Mouse (Mus musculus): Measurements from ENCODE around the gene D1Ertd622e.
"Not testable (repeated sequence)": the region's sequence is repeated elsewhere in the genome, so short reads cannot be mapped to it uniquely, and the experiment has no call there.

D1Ertd622e gene

DNA sequence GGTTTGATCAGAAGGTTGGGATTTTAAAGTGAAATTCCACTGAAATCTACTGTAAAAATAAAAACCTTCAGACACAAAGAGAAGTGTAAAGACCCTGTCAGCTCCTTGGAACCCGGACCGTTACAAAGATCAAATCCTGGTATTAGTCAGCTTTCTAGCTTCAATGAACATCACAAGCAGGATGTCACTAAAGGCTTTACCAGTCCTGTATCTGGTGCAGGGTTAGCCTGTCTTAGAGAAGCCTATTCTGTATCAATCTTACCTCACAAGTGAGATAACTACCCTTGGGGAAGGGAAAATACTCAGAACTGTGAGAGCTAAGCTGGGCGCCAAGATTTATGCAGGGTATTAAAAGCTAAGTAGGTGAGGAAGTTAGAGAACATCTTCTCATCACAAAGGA lies 77.7 kb downstream of the D1Ertd622e start:
- intact Hi-C loops (cut with DNase I) = no loop called here

GRCm38 (mm10) chr1:97583085-97583484 lies 78.8 kb downstream of the D1Ertd622e start:
- intact Hi-C loops (cut with DNase I) = no loop called here

DNA sequence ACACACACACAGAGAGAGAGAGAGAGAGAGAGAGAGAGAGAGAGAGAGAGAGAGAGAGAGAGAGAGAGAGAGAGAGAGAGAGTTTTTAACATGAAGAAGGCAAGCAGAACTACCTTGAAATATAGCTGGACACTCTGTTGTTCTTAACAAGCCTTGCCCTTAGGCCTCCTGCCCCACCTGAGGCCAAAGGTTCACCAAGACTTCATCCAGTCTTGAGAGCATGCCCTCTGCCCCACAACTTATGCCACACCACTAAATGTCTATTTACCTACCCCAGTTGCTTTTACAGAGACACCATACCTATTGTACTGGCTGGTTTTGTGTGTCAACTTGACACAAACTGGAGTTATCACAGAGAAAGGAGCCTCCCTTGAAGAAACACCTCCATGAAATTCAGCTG lies 81.2 kb downstream of the D1Ertd622e start:
- intact Hi-C loops (cut with DNase I) = not testable (repeated sequence)

DNA sequence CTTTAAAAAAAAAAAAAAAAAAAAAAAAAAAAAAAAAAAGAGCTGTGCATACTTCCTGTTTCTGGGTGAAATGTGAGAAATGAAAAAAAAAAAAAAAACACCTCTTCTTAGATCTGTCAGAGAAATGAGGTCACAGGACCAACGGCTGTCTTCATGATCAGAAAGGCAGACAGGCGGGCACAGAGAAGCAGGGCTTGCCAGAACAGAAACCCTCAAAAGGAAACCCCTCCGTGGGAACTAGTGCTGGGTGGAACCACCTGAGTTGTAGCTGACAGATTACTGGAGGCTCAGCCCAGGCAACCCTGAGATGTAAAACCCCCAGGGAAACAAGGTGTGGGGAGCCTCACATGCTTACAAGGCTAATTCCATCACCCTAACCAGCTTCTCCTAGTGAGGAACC lies 81.6 kb downstream of the D1Ertd622e start:
- intact Hi-C loops (cut with DNase I) = no loop called here

DNA sequence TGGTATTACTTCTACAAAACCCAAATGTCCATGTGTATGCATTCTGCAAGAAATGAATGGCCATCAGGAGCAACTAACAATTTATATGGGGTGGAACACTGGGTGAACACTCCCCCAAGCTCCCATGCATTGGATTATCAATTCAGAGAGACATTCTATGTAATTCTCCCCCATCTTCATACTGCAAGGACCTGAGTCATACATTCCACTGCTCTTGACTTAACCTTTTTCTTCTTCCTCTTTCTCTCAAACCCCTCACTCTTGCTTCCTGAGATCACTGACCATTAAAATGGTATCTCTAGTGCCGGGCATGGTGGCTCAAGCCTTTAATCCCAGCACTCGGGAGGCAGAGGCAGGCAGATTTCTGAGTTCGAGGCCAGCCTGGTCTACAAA lies 83.9 kb downstream of the D1Ertd622e start:
- intact Hi-C loops (cut with DNase I) = no loop called here

DNA sequence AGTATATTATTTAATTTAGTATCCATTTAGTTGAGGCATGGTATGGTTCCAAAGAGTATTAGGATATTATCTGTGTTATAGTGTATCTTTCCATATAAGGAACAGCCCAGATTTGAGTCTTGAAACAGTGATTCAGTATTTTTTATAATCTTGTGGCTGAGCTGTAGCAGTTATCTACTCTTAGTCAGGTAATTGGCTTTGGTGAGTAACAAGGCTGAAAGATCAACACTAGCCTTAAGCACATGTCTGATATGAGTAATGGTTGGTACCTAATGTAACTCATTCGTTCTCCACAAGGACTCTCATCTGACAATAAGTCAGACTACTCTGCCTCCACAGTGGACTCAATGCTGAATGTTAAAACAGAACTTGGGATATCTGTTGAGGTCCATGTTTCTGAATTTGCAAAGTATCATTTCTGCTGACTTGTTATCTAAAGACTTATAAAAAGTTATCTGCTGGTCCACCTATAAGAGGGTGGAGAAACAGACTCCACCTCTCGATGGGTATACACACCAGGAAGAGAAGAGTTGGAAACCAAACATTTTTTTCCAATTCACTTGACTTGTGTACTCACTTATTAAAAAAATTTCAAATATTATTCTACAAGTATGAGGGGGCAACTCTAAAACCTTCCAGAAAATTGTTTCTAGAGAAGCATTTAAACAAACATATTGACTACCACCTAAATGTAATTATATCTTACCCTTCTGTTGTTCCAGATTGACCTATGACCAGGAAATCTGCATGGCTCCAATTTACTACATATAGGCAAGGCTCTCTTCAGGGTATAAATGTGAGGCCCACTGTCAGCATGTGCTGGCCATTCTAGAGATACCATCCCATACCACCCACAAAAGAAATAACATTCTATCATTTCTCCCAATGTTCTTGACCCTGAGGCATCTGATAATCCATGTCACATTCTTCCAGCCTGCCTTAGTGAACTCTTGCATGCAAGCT lies 84.5 kb downstream of the D1Ertd622e start:
- intact Hi-C loops (cut with DNase I) = no loop called here

- intact Hi-C loops (cut with DNase I) = no loop called here
These were observed 85.3 kb downstream of the D1Ertd622e start for GRCm38 (mm10) chr1:97576576-97576975.

DNA sequence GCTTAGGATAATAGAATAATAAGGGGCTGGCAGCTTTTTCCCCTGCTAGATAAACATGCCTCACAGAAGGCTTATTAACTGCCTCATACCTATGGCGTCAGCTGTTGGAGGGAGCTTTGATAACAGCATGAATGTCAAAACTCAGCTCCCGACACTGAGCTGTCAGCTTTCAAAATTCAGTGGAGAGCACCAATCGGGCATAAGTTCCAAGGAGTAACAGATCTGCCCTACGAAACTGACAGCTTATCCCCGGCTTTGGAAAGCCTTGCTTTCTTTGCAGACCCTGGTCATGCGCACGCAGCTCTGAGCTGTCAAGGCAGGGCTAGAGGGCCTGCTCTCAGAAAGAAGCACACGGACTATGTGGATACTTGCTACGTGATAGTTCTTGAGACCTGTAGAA lies 91.1 kb downstream of the D1Ertd622e start:
- intact Hi-C loops (cut with DNase I) = no loop called here

- intact Hi-C loops (cut with DNase I) = no loop called here
These were observed 93.9 kb downstream of the D1Ertd622e start for GRCm38 (mm10) chr1:97567956-97568355.

GRCm38 (mm10) chr1:97564641-97565040 lies 97.2 kb downstream of the D1Ertd622e start:
- intact Hi-C loops (cut with DNase I) = no loop called here

GRCm38 (mm10) chr1:97562867-97563266 lies 99.0 kb downstream of the D1Ertd622e start:
- intact Hi-C loops (cut with DNase I) = no loop called here

Data from adrenal gland (tissue).